Mouse (Mus musculus): Measurements from ENCODE around the gene Spdef. TPM values are rescaled to one million over a fixed set of nuclear protein-coding genes. Genes with fewer than 3 reads are reported as not detected.

Gene Spdef
- not detected for total RNA-seq (2023)

GRCm38 (mm10) chr17:27728770-27729169 lies at the start of gene Spdef:
TSS of gene Spdef (minus strand) at chr17:27728955.

Other genes starting within 250 kb of the Spdef start
- not detected for gene Grm4, start 207.6 kb downstream of the Spdef start, total RNA-seq (2023)
- gene Hmga1, start 172.5 kb downstream of the Spdef start, total RNA-seq (2023) = 10 to 100 TPM; 64.7 to 65.3 TPM
- gene AI413582, start 163.2 kb downstream of the Spdef start, total RNA-seq (2023) = 10 to 100 TPM; 31.8 to 32.2 TPM
- gene Nudt3, start 105.5 kb downstream of the Spdef start, total RNA-seq (2023) = 10 to 100 TPM; 61.3 to 66.1 TPM
- gene RPS10-NUDT3, start 93.7 kb downstream of the Spdef start, total RNA-seq (2023) = not detected
- 100 to 1,000 TPM; 775 to 841 TPM for gene Rps10, start 92.3 kb downstream of the Spdef start, total RNA-seq (2023)
- under 1 TPM in 1 of 2 experiments, not detected in 1; 0.13 TPM for gene Pacsin1, start 73.4 kb downstream of the Spdef start, total RNA-seq (2023)
- gene D17Wsu92e, start 91.7 kb upstream of the Spdef start, total RNA-seq (2023) = 10 to 100 TPM; 57.1 to 62.7 TPM
- 10 to 100 TPM; 68.0 to 72.2 TPM for gene Snrpc, start 109.2 kb upstream of the Spdef start, total RNA-seq (2023)
- gene Uhrf1bp1, start 127.5 kb upstream of the Spdef start, total RNA-seq (2023) = 1 to 10 TPM; 6.8 to 8.7 TPM
- 10 to 100 TPM; 72.1 to 99.1 TPM for gene Anks1, start 180.4 kb upstream of the Spdef start, total RNA-seq (2023)
- gene Taf11, start 180.9 kb upstream of the Spdef start, total RNA-seq (2023) = 10 to 100 TPM; 32.6 to 33.8 TPM

All from neutrophil, adult 83 days (primary cell).